Mouse (Mus musculus): ENCODE measurements around the gene Arl4c.
A peak's percentile ranks its signal among the peaks of the same experiment; 100 is the strongest.

Arl4c gene

DNA sequence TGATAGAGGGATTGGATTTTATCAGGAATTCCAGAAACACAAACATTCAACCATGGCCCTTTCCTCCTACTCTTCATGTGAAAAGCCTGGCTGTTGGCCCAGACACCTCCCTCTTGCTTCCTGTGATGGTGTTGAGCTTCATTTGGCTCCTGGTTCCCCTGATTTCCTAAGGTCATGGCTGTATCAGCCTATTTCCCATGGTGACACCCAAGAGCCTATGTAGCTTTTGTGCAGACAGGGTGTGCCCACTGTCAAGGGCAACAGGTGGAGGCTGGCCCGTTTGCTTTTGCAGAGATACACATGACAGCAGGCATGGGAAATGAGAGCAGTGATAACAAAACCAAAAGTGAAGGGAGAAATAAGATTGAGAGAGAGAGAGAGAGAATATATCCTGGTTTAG lies 76.8 kb downstream of the Arl4c start:
- peak in 1 of 2 experiments; percentile 33 for DNase-seq (ENCODE audit: inconsistent age in 2 of 2, low spot score in 1 of 2)

- DNase-seq (ENCODE audit: inconsistent age in 2 of 2, low spot score in 1 of 2): no peak
These were observed 77.6 kb downstream of the Arl4c start for GRCm38 (mm10) chr1:88624376-88624775.

- DNase-seq (ENCODE audit: inconsistent age in 2 of 2, low spot score in 1 of 2): no peak
These were observed 78.4 kb downstream of the Arl4c start for GRCm38 (mm10) chr1:88623541-88624115.
